Mouse (Mus musculus): ENCODE measurements around the gene Tmem159.

DNA sequence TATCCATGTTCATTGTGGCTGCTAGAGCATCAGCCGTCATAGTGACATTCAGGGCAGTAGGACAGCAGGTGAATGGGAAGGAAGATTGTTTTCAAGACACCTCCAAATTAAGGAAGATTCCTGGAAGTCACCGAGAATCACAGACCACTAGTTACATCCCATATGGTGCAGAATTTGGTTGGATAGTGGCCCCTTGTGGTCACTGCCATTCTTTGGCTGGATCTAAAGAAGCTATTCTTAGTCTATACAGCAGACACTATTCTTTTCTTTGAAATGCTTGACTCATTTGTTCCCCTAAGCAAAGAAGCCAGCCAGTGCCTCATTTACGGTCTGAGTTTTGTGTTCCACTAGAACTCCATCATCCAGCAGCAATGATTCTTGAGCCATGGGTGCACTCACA is 2.8 kb downstream of the Tmem159 start:
- TF ChIP-seq GATA1 (IDR thresholded peaks at IDR 0.05; ENCODE audit: low read length) (no peak), TAL1 (IDR thresholded peaks at IDR 0.05; ENCODE audit: low read length) (no peak)
